Mouse (Mus musculus) brain, embryonic 14.5 days (tissue): ENCODE data around the gene Pacsin1. TPM values are rescaled to one million over a fixed set of nuclear protein-coding genes. Genes with fewer than 3 reads are reported as not detected.

Experiments used
- DNase-seq: peaks from one replicate; pipeline ENCODE4 v3.0.0-alpha.2; 2011; ENCODE audit warnings: low read depth
- CTCF ChIP-seq: fragments of 200-500 bp; IDR thresholded peaks from 2 replicates; pipeline ENCODE4 v1.5.1; 2012; ENCODE audit warnings: inconsistent platforms, mild to moderate bottlenecking, moderate library complexity, borderline replicate concordance; ENCODE audit not compliant: insufficient read depth, insufficient read length; ENCODE audit errors: extremely low read depth
- POLR2A ChIP-seq: fragments of 200-500 bp; IDR thresholded peaks from 2 replicates; pipeline ENCODE4 v1.6.1; 2012; ENCODE audit warnings: mild to moderate bottlenecking, inconsistent platforms, borderline replicate concordance; ENCODE audit not compliant: poor library complexity, insufficient read depth, insufficient read length, severe bottlenecking; ENCODE audit errors: extremely low read depth
- polyA plus RNA-seq: library from polyadenylated mRNA; depleted of rRNA; stranded (reverse); fragments of >200 nt; gene quantifications from 2 replicates; pipeline ENCODE4 v1.2.3, GENCODE M21; 2012; rRNA removed

The Pacsin1 gene
- polyA plus RNA-seq = 19.0 and 27.8 TPM in 2 replicates

DNA sequence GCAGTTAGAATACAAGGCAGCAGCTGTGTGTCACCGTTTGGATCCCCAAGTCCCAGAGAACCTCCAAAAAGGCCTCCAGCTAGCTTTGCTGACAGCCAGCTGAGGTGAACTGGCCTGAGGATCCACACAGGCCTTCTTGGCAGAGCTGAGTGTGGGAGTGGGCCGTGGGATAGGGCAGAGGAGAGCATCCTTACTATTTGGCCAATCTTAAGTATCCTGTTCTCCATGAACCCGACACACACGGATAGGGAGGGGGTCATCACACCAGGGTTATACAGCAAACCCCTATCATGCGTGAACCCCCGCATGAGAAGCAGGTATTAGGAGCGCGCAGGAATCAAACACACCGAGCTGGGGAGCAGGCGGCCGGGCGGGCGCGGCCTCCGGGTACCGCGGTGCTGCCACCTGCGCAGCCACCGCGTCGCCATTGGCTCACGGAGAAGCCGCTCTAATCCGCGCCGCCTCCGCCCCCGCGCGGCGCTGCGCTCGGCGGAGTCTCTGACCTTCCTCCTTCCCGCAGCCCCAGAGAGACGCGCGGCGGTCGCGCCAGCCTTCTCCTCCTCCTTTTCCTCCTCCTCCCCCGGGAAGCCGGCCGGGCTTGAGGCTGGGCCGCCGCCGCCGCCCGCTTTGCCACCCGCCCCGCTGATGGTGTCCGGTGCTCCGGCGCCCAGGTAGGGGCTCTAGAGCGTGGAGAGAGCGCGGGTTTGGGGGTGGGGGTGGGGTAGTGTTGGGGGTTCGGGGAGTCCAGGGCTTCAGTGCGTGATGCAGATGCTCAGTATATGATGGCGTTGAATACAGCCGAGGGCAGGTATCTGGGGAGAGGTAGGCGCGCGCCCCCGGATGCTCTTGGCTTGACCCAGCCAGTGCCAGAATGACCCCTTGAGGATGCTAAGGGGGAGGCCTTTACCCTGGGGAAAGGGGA lies at the start of gene Pacsin1:
Pacsin1 (plus strand) TSS at position 421 of the 922 bp plus-strand sequence.
- peak; percentile 81 for DNase-seq
- 0 out of 2 replicates have a peak, but pooled peaks have one; percentile 16 for TF ChIP-seq POLR2A
- no peak for TF ChIP-seq CTCF

DNA sequence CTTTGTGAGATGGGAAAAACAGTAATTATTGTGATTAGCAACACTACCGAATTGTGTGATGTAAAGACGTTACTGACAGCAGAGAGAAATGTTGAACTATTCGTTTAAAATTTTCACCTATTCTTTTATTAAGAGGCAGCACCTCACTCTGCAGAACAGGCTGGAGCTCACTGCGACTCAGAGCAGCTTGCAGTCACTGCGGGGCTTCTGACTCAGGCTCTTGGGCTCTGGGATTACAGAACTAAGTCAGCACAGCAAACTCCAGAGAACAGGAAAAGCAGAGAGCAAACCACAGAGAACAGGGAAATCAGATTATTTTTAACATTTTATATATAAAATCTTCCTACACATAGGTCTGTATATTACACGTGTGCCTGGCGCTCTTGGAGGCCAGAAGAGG lies 45.7 kb upstream of the Pacsin1 start:
- no peak for TF ChIP-seq POLR2A
- TF ChIP-seq CTCF = no peak

GRCm38 (mm10) chr17:27610679-27611518 lies 44.4 kb upstream of the Pacsin1 start:
- no peak for DNase-seq
- no peak for TF ChIP-seq POLR2A
- TF ChIP-seq CTCF = no peak

More for the DNA sequence above, 45.7 kb upstream of the Pacsin1 start:
- no peak for DNase-seq

- TF ChIP-seq CTCF (no peak), POLR2A (no peak)
- DNase-seq = no peak
Observed at GRCm38 (mm10) chr17:27611519-27611884, 43.8 kb upstream of the Pacsin1 start.

GRCm38 (mm10) chr17:27611994-27612393 lies 43.3 kb upstream of the Pacsin1 start:
- TF ChIP-seq CTCF = no peak
- no peak for TF ChIP-seq POLR2A
- DNase-seq = no peak

DNA sequence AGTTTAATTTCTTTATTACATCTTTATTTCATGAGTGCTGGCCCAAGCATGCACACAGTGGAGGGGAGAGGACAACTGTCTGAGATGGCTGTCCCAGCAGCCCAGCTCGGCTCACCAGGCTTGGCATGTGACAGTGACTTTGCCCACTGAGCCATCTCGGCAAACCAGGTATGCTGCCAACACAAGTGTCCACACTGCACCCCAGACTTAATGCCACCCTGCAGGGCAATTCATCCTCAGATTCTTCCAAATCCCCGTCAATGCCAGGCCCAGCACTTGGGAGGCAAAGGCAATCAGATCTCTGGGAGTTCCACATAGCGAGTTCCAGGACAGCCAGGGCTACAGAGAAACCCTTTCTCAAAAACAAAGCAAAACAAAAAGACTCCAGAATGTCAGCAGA lies 42.3 kb upstream of the Pacsin1 start:
- no peak for TF ChIP-seq CTCF
- TF ChIP-seq POLR2A = no peak
- DNase-seq = no peak

DNA sequence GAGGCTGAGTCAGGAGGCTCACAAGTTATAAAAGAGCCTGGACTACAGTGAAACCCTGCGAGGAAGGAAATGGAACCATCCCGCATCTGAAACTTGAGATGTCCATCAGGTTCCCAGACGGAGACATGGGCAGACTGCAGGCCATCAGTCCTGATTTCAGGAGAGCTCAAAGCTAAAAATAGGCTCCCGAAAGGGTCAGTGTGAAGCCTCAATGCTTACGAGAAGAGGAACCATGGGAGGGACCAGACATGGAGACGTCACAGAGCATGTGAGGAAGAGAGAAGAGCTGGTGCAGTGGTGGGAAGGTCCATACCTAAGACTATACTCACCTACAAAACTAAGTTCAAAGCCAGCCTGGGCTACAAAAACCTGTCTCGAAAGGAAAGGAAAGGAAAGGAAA lies 39.9 kb upstream of the Pacsin1 start:
- no peak for DNase-seq

DNA sequence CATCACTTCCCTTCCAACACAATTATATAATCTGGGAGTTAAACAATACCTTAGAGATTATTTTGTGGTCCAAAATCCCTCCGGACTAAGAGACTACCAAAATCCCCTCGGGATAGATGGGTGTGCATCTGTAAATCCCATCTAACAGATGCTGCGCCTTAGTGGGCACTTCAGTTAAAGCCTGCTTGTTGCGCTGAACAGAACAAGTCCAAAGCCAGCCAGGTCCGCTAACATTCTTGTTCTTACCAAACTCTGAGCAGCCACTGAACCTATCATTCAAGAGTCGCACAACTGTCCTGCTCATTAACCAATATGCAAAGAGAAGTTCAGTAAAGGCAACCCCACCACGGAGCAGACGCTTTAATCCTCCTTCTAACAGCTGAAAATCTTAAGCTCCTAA lies 34.1 kb upstream of the Pacsin1 start:
- DNase-seq = peak; percentile 47
- TF ChIP-seq POLR2A (no peak), CTCF (no peak)

More for the DNA sequence above, 39.9 kb upstream of the Pacsin1 start:
- TF ChIP-seq POLR2A = no peak
- TF ChIP-seq CTCF = no peak

DNA sequence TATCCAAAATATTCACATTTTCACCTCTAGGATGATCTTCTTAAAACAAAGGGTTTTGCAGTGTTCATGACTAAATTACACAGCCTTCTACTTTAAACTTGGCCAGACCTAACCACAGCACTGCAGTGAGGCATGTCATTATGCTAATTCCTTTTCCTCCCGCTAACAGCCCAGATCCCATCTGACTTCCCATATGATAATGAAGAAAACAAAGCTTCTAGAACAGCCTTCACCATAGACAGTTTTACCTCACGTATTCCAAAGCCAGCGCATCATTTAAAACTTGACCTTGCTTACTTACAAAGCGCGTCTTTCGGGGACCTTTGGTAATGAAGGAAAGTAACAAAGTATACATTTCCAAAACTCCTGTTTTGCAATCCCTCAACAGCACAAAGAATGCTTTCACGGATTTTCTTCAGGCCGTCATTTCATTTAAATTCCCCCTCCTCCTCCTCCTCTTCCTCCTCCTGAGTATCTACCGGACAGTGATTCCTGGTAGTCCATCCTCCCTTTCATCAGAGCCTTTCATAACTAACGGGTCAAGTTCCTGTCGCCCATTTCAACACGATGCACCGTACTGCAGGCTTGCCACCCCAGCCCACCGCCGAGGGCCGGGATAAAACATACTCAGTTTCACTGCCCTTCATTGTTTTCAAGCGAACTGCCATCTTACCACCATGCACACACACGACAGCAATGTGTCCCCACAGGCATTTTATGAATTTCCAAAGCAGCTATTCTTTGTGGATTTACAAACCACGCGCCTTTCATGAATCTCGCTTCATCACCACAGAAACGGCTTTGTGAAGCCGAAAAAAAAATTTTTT lies 33.4 kb upstream of the Pacsin1 start:
- TF ChIP-seq POLR2A (no peak), CTCF (no peak)
- DNase-seq = peak; percentile 86

DNA sequence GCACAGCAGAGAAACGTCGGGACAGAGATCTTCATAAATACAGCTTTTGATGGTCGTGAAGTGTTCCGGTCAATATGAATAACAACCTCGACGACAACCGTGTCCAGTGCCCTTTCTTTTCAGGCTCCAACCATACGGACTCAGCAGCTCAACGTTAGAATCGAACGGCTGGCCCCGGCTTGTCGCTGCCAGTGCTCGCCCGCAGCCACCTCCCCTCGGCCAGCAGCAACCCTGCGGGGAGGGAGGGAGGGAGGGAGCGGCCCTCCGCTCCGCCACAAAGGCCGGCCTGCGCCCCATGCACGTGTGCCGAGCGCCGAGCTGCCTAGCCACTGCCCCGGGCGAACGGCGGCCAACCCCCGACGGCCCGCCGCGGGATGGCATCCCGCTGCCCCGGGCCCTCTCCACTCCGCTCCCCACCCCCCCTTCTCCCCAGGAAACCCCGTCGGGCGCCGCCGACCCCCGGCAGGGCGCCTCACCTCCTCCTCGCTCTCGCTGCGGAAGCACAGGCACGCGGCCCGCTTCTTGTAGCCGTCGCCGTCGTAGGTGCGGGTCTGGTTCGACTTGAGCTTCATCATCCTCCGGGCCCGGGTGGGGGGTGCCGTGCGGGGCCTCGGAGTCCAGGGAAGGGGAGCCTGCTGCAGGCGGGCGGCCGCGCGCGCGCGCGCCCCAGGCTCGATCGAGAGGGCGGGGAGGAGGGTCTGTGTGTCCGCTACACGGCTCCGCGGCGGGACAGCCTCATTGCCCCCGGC lies 32.5 kb upstream of the Pacsin1 start:
- DNase-seq = peak; percentile 81
- no peak for TF ChIP-seq CTCF
- TF ChIP-seq POLR2A = peak; percentile 68
